Mouse (Mus musculus) liver, embryonic 14.5 days (tissue): ENCODE measurements around the gene Lias. TPM values are rescaled to one million over a fixed set of nuclear protein-coding genes. Genes with fewer than 3 reads are reported as not detected.

Experiments
- ATAC-seq: fragments of 200-750 bp; cut with Nextera tagmentation; 2 replicates; pipeline ENCODE4 v1.8.0; 2017; ENCODE audit warnings: moderate number of reproducible peaks, mild to moderate bottlenecking, moderate library complexity; ENCODE audit not compliant: insufficient read depth
- DNase-seq, 3 experiments: peaks; one replicate each; pipeline ENCODE4 v3.0.0-alpha.2; 2012 to 2013; ENCODE audit warnings: low read depth in 3 of 3, low spot score in 3 of 3
- H3K27ac ChIP-seq: fragments of 300-500 bp; sonication (generic); 2 replicates; pipeline ENCODE4 v1.5.1; 2014; ENCODE audit warnings: moderate library complexity, mild to moderate bottlenecking, control low read depth, inconsistent platforms
- H3K27me3 ChIP-seq: fragments of 300-500 bp; sonication (generic); 2 replicates; pipeline ENCODE4 v1.6.1; 2014; ENCODE audit warnings: mild to moderate bottlenecking, low read length, moderate library complexity; ENCODE audit not compliant: control insufficient read depth, insufficient read depth
- H3K36me3 ChIP-seq: fragments of 300-500 bp; sonication (generic); replicated peaks from 2 replicates; pipeline ENCODE4 v1.6.1; 2014; ENCODE audit warnings: low read depth; ENCODE audit not compliant: control insufficient read depth, insufficient read depth
- H3K4me1 ChIP-seq, 2 experiments: fragments of 200-500 bp in 1 of 2; fragments of 300-500 bp in 1 of 2; sonication (generic) in 1 of 2; replicated peaks; 2 replicates each; pipeline ENCODE4 v1.6.1; 2012 to 2014; ENCODE audit warnings: antibody characterized with exemption in 1 of 2, inconsistent platforms in 1 of 2, low read length in 1 of 2; ENCODE audit not compliant: control insufficient read depth in 2 of 2, insufficient read depth in 2 of 2
- H3K4me2 ChIP-seq: fragments of 300-500 bp; sonication (generic); 2 replicates; pipeline ENCODE4 v1.6.1; 2014; ENCODE audit warnings: low read depth, mild to moderate bottlenecking, control low read depth, moderate library complexity
- H3K4me3 ChIP-seq, 2 experiments: fragments of 200-500 bp in 1 of 2; fragments of 300-500 bp in 1 of 2; sonication (generic) in 1 of 2; 2 replicates each; pipeline ENCODE4 v1.5.1; 2012 to 2014; ENCODE audit warnings: low read depth in 2 of 2, low read length in 2 of 2, mild to moderate bottlenecking in 2 of 2, control low read depth in 1 of 2, inconsistent platforms in 1 of 2, moderate library complexity in 1 of 2; ENCODE audit not compliant: insufficient read depth in 1 of 2
- H3K9ac ChIP-seq: fragments of 300-500 bp; sonication (generic); replicated peaks from 2 replicates; pipeline ENCODE4 v1.6.1; 2014; ENCODE audit warnings: mild to moderate bottlenecking, control low read depth, moderate library complexity
- H3K9me3 ChIP-seq: fragments of 300-500 bp; sonication (generic); 2 replicates; pipeline ENCODE4 v1.6.1; 2016; ENCODE audit warnings: low read length, mixed read lengths; ENCODE audit not compliant: control insufficient read depth
- CTCF ChIP-seq: IDR thresholded peaks from 2 replicates; pipeline ENCODE4 v1.5.1; 2016; ENCODE audit warnings: antibody characterized with exemption, low read depth, control low read depth
- EP300 ChIP-seq: IDR thresholded peaks from 2 replicates; pipeline ENCODE4 v1.6.1; 2016; ENCODE audit warnings: antibody characterized with exemption, low read depth
- WGBS: fragments of 180-500 bp; shearing (Covaris S2); extraction: QIAGEN DNeasy Blood & Tissue Kit; methylation state at CpG from one replicate; pipeline ENCODE4 v1.1.7; 2014; ENCODE audit not compliant: insufficient replicate concordance; 5-methylcytosine and 5-hydroxymethylcytosine counted together
- polyA plus RNA-seq, 2 experiments: library from polyadenylated mRNA; depleted of rRNA in 1 of 2; stranded (reverse) in 1 of 2; unstranded in 1 of 2; fragments of >200 nt; fragmentation: Nextera tagmentation in 1 of 2; extraction: Ambion mirVana in 1 of 2; gene quantifications; 2 replicates each; pipeline versions ENCODE4 v1.2.1 to v1.2.3; 2012 to 2014

The Lias gene
- polyA plus RNA-seq, 2 experiments: 20.3 to 36.5 TPM

- Histone ChIP-seq H3K9me3 (no peaks in the 10 kb centered on the region), H3K4me3 (no peak overlapping the region), H3K4me1 (no peaks in the 10 kb centered on the region), H3K36me3 (peaks cover 8% of the 10 kb centered on the region), H3K27ac (no peak overlapping the region), H3K4me2 (no peak overlapping the region), H3K27me3 (no peaks in the 10 kb centered on the region), H3K9ac (no peak overlapping the region)
- TF ChIP-seq EP300: no peak
- no peak for TF ChIP-seq CTCF
- WGBS: 87% methylated on average over 12 of the region's 12 CpGs
- ATAC-seq (no peak), DNase-seq (no peak)
Observed at GRCm38 (mm10) chr5:65407989-65408388, 16.7 kb downstream of the Lias start.

- WGBS: 29% methylated on average over 26 of the region's 26 CpGs
Observed at GRCm38 (mm10) chr5:65415653-65416458, 24.6 kb downstream of the Lias start.

GRCm38 (mm10) chr5:65419136-65419535 lies 27.8 kb downstream of the Lias start:
- no peaks in the 10 kb centered on the region for H3K36me3 ChIP-seq
- H3K27me3 ChIP-seq: no peaks in the 10 kb centered on the region
- DNase-seq (no peak), ATAC-seq (no peak)
- no peaks in the 10 kb centered on the region for H3K9me3 ChIP-seq
- H3K27ac ChIP-seq: no peak overlapping the region
- TF ChIP-seq EP300: no peak
- TF ChIP-seq CTCF: no peak
- no peak overlapping the region for H3K4me3 ChIP-seq
- no peak overlapping the region for H3K4me2 ChIP-seq
- H3K9ac ChIP-seq: no peak overlapping the region
- H3K4me1 ChIP-seq: peaks cover 16 to 27% of the 10 kb centered on the region in 2 experiments
- WGBS: 80% methylated on average over 10 of the region's 10 CpGs

More at GRCm38 (mm10) chr5:65415653-65416458, 24.6 kb downstream of the Lias start:
- peak overlapping the region; percentile 75 for H3K27ac ChIP-seq
- peak; percentile 70 to 72 (median 71) for DNase-seq
- peak overlapping the region; percentile 67 for H3K4me2 ChIP-seq
- no peaks in the 10 kb centered on the region for H3K27me3 ChIP-seq
- peak overlapping the region; percentile 3 to 31; a peak in 2 of 4 replicates for H3K4me3 ChIP-seq
- H3K9me3 ChIP-seq: no peaks in the 10 kb centered on the region
- peak; percentile 96 for ATAC-seq
- H3K4me1 ChIP-seq: peaks cover 15 to 23% of the 10 kb centered on the region in 2 experiments
- TF ChIP-seq CTCF (peak; percentile 47), EP300 (peak; percentile 65)
- H3K9ac ChIP-seq: peak overlapping the region; percentile 65
- no peaks in the 10 kb centered on the region for H3K36me3 ChIP-seq

GRCm38 (mm10) chr5:65420822-65421221 lies 29.5 kb downstream of the Lias start:
- WGBS: 18% methylated on average over 6 of the region's 6 CpGs
- Histone ChIP-seq H3K9me3 (no peaks in the 10 kb centered on the region), H3K9ac (no peak overlapping the region; the same call in 1 of the 2 replicates), H3K27ac (no peak overlapping the region), H3K27me3 (no peaks in the 10 kb centered on the region), H3K36me3 (no peaks in the 10 kb centered on the region), H3K4me1 (peaks cover 11 to 19% of the 10 kb centered on the region in 2 experiments; a peak in 3 of 4 replicates), H3K4me2 (no peak overlapping the region), H3K4me3 (no peak overlapping the region)
- ATAC-seq (no peak), DNase-seq (peak in 1 of 3 experiments; percentile 20)
- TF ChIP-seq CTCF: no peak
- TF ChIP-seq EP300: no peak

GRCm38 (mm10) chr5:65422803-65423202 lies 31.5 kb downstream of the Lias start:
- Histone ChIP-seq H3K4me1 (peaks cover 5 to 12% of the 10 kb centered on the region in 2 experiments; a peak in 3 of 4 replicates), H3K4me3 (no peak overlapping the region), H3K27me3 (no peaks in the 10 kb centered on the region), H3K36me3 (peaks cover 2% of the 10 kb centered on the region), H3K9ac (no peak overlapping the region), H3K4me2 (no peak overlapping the region), H3K27ac (no peak overlapping the region), H3K9me3 (no peaks in the 10 kb centered on the region)
- DNase-seq (no peak), ATAC-seq (no peak)
- TF ChIP-seq EP300 (no peak), CTCF (no peak)
- 81% methylated on average over 8 of the region's 8 CpGs for WGBS
